Mouse (Mus musculus) heart, adult 2 months (tissue): ENCODE measurements at regions not wholly inside any gene's neighbourhood (a gene's known extent, or its start where the extent isn't known, plus 50 kb on each side); places are given as distances from the start of the nearest gene placed in this dataset.
A peak's percentile ranks its signal among the peaks of the same experiment; 100 is the strongest.

Experiments
- DNase-seq, 2 experiments: peaks; one replicate each; pipeline ENCODE4 v3.0.0; 2021
- H3K27ac ChIP-seq: fragments of 200-600 bp; 2 replicates; pipeline ENCODE4 v1.8.1; 2022
- H3K27me3 ChIP-seq: fragments of 200-500 bp; 2 replicates; pipeline ENCODE4 v1.6.1; 2012; ENCODE audit warnings: mild to moderate bottlenecking, low read length, inconsistent platforms, mixed read lengths; ENCODE audit not compliant: control insufficient read depth, insufficient read depth
- H3K36me3 ChIP-seq: fragments of 200-500 bp; 2 replicates; pipeline ENCODE4 v1.6.1; 2012; ENCODE audit warnings: low read length, inconsistent platforms; ENCODE audit not compliant: control insufficient read depth, insufficient read depth
- H3K4me1 ChIP-seq: fragments of 200-500 bp; 2 replicates; pipeline ENCODE4 v1.6.1; 2011; ENCODE audit warnings: low read length; ENCODE audit not compliant: control insufficient read depth, insufficient read depth
- H3K4me3 ChIP-seq: fragments of 200-600 bp; 2 replicates; pipeline ENCODE4 v1.8.1; 2022
- H3K79me2 ChIP-seq: fragments of 200-500 bp; replicated peaks from 2 replicates; pipeline ENCODE4 v1.6.1; 2012; ENCODE audit warnings: mild to moderate bottlenecking, inconsistent platforms, low read length, moderate library complexity, mixed read lengths; ENCODE audit not compliant: control insufficient read depth, insufficient read depth
- H3K9ac ChIP-seq: fragments of 200-500 bp; 2 replicates; pipeline ENCODE4 v1.6.1; 2012; ENCODE audit warnings: low read depth, mild to moderate bottlenecking, control low read depth, inconsistent platforms, low read length, mixed read lengths
- CTCF ChIP-seq: fragments of 200-600 bp; IDR thresholded peaks from 2 replicates; pipeline ENCODE4 v1.8.1; 2022; ENCODE audit warnings: antibody characterized with exemption, mild to moderate bottlenecking, moderate library complexity
- EP300 ChIP-seq: fragments of 200-500 bp; IDR thresholded peaks from 2 replicates; pipeline ENCODE4 v1.6.1; 2011; ENCODE audit warnings: low read depth, low read length, control low read depth; ENCODE audit not compliant: insufficient read depth
- POLR2A ChIP-seq: fragments of 200-500 bp; IDR thresholded peaks from 2 replicates; pipeline ENCODE4 v1.6.1; 2011; ENCODE audit warnings: mild to moderate bottlenecking, low read depth, low read length, control low read depth; ENCODE audit not compliant: insufficient read depth
- WGBS: fragments of 180-500 bp; shearing (Covaris S2); methylation state at CpG from one replicate; pipeline ENCODE4 v1.1.7; 2018; 5-methylcytosine and 5-hydroxymethylcytosine counted together
- intact Hi-C: fragments of 180-260 bp; cut with DNase I; formaldehyde crosslinking; loops from one replicate; pipeline ENCODE4 v1.15.1; 2025

GRCm38 (mm10) chr9:61016673-61017072 lies 222.3 kb downstream of the Uaca start:
- Histone ChIP-seq H3K79me2 (no peaks in the 10 kb centered on the region), H3K9ac (no peak overlapping the region), H3K27ac (no peak overlapping the region), H3K4me3 (no peak overlapping the region), H3K4me1 (no peaks in the 10 kb centered on the region; the same call in 1 of the 2 replicates), H3K36me3 (no peaks in the 10 kb centered on the region), H3K27me3 (no peaks in the 10 kb centered on the region)
- intact Hi-C loops = no loop called here
- TF ChIP-seq EP300 = no peak
- WGBS = 48% methylated on average over 10 of the region's 10 CpGs
- DNase-seq = no peak

- no peak overlapping the region for H3K4me3 ChIP-seq
- H3K27me3 ChIP-seq = no peaks in the 10 kb centered on the region
- 69% methylated on average over 4 of the region's 4 CpGs for WGBS
- intact Hi-C loops = loop anchor here (2.0 kb wide), 2 partner anchors 811 to 879 kb away; no protein-coding TSS in a partner anchor
- H3K36me3 ChIP-seq = no peaks in the 10 kb centered on the region
- DNase-seq = peak; percentile 30 to 57
- no peak overlapping the region for H3K9ac ChIP-seq
- TF ChIP-seq POLR2A (no peak), EP300 (0 out of 2 replicates have a peak, but pooled peaks have one; percentile 39), CTCF (peak; percentile 90)
- no peaks in the 10 kb centered on the region for H3K79me2 ChIP-seq
- no peaks in the 10 kb centered on the region; the same call in 1 of the 2 replicates for H3K4me1 ChIP-seq
- no peak overlapping the region for H3K27ac ChIP-seq
Observed at GRCm38 (mm10) chr9:61019938-61020337, 225.6 kb downstream of the Uaca start.

- intact Hi-C loops = loop anchor here (2.0 kb wide), 2 partner anchors 809 to 877 kb away; no protein-coding TSS in a partner anchor
- H3K27ac ChIP-seq = no peak overlapping the region
Observed at GRCm38 (mm10) chr9:61021810-61022209, 227.5 kb downstream of the Uaca start.

GRCm38 (mm10) chr9:61022371-61023026 lies 228.2 kb downstream of the Uaca start:
- peak in 1 of 2 experiments; percentile 63 for DNase-seq
- H3K27me3 ChIP-seq = no peaks in the 10 kb centered on the region
- intact Hi-C loops = no loop called here
- 78% methylated on average over 6 of the region's 6 CpGs for WGBS
- no peaks in the 10 kb centered on the region for H3K36me3 ChIP-seq
- H3K9ac ChIP-seq = no peak overlapping the region
- no peak for TF ChIP-seq CTCF
- TF ChIP-seq POLR2A = no peak
- TF ChIP-seq EP300 = no peak
- no peaks in the 10 kb centered on the region for H3K79me2 ChIP-seq
- no peak overlapping the region for H3K4me3 ChIP-seq
- H3K27ac ChIP-seq = no peak overlapping the region
- no peaks in the 10 kb centered on the region; the same call in 1 of the 2 replicates for H3K4me1 ChIP-seq

More at GRCm38 (mm10) chr9:61021810-61022209, 227.5 kb downstream of the Uaca start:
- no peaks in the 10 kb centered on the region; the same call in 1 of the 2 replicates for H3K4me1 ChIP-seq
- H3K27me3 ChIP-seq = no peaks in the 10 kb centered on the region
- H3K79me2 ChIP-seq = no peaks in the 10 kb centered on the region
- 75% methylated on average over 5 of the region's 5 CpGs for WGBS
- peak in 1 of 2 experiments; percentile 29 for DNase-seq
- no peak overlapping the region for H3K4me3 ChIP-seq
- no peak for TF ChIP-seq POLR2A
- TF ChIP-seq EP300 = no peak
- no peak for TF ChIP-seq CTCF
- no peaks in the 10 kb centered on the region for H3K36me3 ChIP-seq
- no peak overlapping the region for H3K9ac ChIP-seq

GRCm38 (mm10) chr9:61025341-61025740 lies 231.0 kb downstream of the Uaca start:
- Histone ChIP-seq H3K27ac (no peak overlapping the region), H3K27me3 (no peaks in the 10 kb centered on the region), H3K9ac (no peak overlapping the region), H3K4me1 (no peaks in the 10 kb centered on the region; the same call in 1 of the 2 replicates), H3K4me3 (no peak overlapping the region), H3K79me2 (no peaks in the 10 kb centered on the region), H3K36me3 (no peaks in the 10 kb centered on the region)
- no peak for DNase-seq
- 78% methylated on average over 6 of the region's 6 CpGs for WGBS
- intact Hi-C loops = no loop called here
- TF ChIP-seq POLR2A (no peak), EP300 (no peak), CTCF (no peak)

GRCm38 (mm10) chr9:61028775-61029401 lies 234.5 kb downstream of the Uaca start:
- Histone ChIP-seq H3K4me3 (no peak overlapping the region), H3K27ac (no peak overlapping the region), H3K27me3 (no peaks in the 10 kb centered on the region), H3K9ac (no peak overlapping the region), H3K79me2 (no peaks in the 10 kb centered on the region), H3K4me1 (peaks cover 4% of the 10 kb centered on the region), H3K36me3 (no peaks in the 10 kb centered on the region)
- no peak for DNase-seq
- TF ChIP-seq CTCF (no peak), POLR2A (no peak), EP300 (no peak)
- intact Hi-C loops = no loop called here
- 82% methylated on average over 12 of the region's 12 CpGs for WGBS
